ENCODE assay signal across 16 mouse cellular contexts in genomic region chr3:56724991-56725390, GRCm38 (mm10).
"Had no signal": no experiment of that assay in that cellular context is flagged by ENCODE, and none has a peak within 500 bp of the region (broad histone marks: within the 10 kb centered on the region; RNA-seq: fewer than 3 reads in every experiment).

No protein-coding gene starts in this region.

- DNase-seq: lung, adult 18-20 months; lung, embryonic 14.5 days; lung, postnatal 10 days; lung, postnatal 4 days; midbrain, embryonic 14.5 days; right cerebral cortex, postnatal 14 days; thymus, postnatal 14 days; thymus, postnatal 36 days had no signal

- H3K4me1 ChIP-seq: midbrain, embryonic 10.5 days; midbrain, embryonic 12.5 days; neural tube, embryonic 13.5 days; neural tube, embryonic 15.5 days; stomach, embryonic 15.5 days had no signal

- H3K27me3 ChIP-seq: midbrain, embryonic 12.5 days; neural tube, embryonic 13.5 days; neural tube, embryonic 15.5 days; stomach, embryonic 15.5 days had no signal

- H3K9me3 ChIP-seq: midbrain, embryonic 10.5 days; midbrain, embryonic 12.5 days; neural tube, embryonic 13.5 days; neural tube, embryonic 15.5 days; stomach, embryonic 15.5 days had no signal

- H3K27ac ChIP-seq: midbrain, embryonic 10.5 days; midbrain, embryonic 12.5 days; neural tube, embryonic 13.5 days; neural tube, embryonic 15.5 days; stomach, embryonic 15.5 days; stomach, postnatal 0 days had no signal

- ATAC-seq: midbrain, embryonic 16.5 days had no signal

- H3K36me3 ChIP-seq: midbrain, embryonic 10.5 days; midbrain, embryonic 12.5 days; neural tube, embryonic 13.5 days; neural tube, embryonic 15.5 days; stomach, embryonic 15.5 days had no signal

- H3K4me2 ChIP-seq: lung, embryonic 14.5 days; midbrain, embryonic 12.5 days; neural tube, embryonic 13.5 days; neural tube, embryonic 15.5 days; stomach, embryonic 15.5 days had no signal

- H3K4me3 ChIP-seq: midbrain, embryonic 10.5 days; midbrain, embryonic 12.5 days; myocyte; neural tube, embryonic 13.5 days; neural tube, embryonic 15.5 days; stomach, embryonic 15.5 days had no signal

- H3K9ac ChIP-seq: lung, embryonic 14.5 days; midbrain, embryonic 12.5 days; neural tube, embryonic 13.5 days; neural tube, embryonic 15.5 days; stomach, embryonic 15.5 days had no signal
